Comparison of ENCODE assay signal across 13 mouse cellular contexts in the genomic region with DNA sequence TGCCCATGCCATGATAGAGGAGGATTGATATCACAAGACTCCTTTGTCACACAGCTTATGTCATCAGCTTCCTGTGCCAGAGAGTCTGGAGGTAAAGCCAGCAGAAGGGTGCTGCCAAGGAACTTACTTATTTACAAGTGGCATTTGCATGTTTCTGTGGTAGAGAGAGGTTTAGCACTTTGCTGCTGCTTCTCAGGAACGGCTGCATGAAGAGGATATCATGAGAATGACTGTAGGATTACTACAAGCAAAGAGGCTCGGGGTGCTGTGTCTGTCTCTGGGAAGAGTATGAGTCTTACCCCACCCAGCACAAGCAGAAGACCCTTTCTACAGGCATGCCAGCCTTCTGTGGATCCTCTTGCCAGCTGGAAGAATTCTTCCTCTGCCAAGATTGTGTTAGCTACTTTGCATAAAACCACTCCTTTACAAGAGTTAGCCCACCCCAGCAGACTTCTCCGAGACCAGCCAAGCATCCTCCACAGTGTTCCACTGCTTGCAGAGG.
DNase-seq lines count a peak whose midpoint lies in the region; ATAC-seq and TF ChIP-seq lines count a peak whose summit lies in the region.
"Had no signal": no experiment of that assay in that cellular context is flagged by ENCODE, and none has a peak within 500 bp of the region (broad histone marks: within the 10 kb centered on the region; RNA-seq: fewer than 3 reads in every experiment).

No protein-coding gene starts in this region.

- TF ChIP-seq CTCF in layer of hippocampus, adult 2 months (conservative IDR thresholded peaks at IDR 0.05) = no peak

- 71% methylated on average over 3 of the region's 3 CpGs for WGBS in heart, embryonic 12.5 days

- no peaks in the 10 kb centered on the region for H3K36me3 ChIP-seq in heart, embryonic 12.5 days
- H3K36me3 ChIP-seq: midbrain, embryonic 10.5 days; neural tube, embryonic 13.5 days had no signal

- H3K9me3 ChIP-seq in heart, embryonic 12.5 days (replicated peaks) = no peaks in the 10 kb centered on the region
- H3K9me3 ChIP-seq: midbrain, embryonic 10.5 days; neural tube, embryonic 13.5 days had no signal

- H3K4me2 ChIP-seq in heart, embryonic 12.5 days = no peak overlapping the region
- H3K4me2 ChIP-seq: neural tube, embryonic 13.5 days had no signal

- H3K27ac ChIP-seq in layer of hippocampus, adult 2 months = no peak overlapping the region
- H3K27ac ChIP-seq in heart, embryonic 12.5 days (ENCODE audit: poor library complexity, severe bottlenecking) = no peak overlapping the region
- H3K27ac ChIP-seq: midbrain, embryonic 10.5 days; neural tube, embryonic 13.5 days had no signal

- H3K4me1 ChIP-seq in heart, embryonic 12.5 days (replicated peaks) = peaks cover 32% of the 10 kb centered on the region

- DNase-seq in layer of hippocampus, adult 11-12 months (ENCODE audit: low spot score) = peak; percentile 37
- no peak for DNase-seq in layer of hippocampus, adult 9-10 months (ENCODE audit: low spot score)
- DNase-seq in brain, adult 2 months (ENCODE audit: low read depth, low spot score) = peak; percentile 79
- peak; percentile 42 to 76 for DNase-seq in layer of hippocampus, adult 2 months (ENCODE audit: low spot score in 2 of 2)
- peak; percentile 74 to 87 for DNase-seq in right cerebral cortex, postnatal 10 days (ENCODE audit: low spot score in 2 of 2)
- no peak for DNase-seq in embryo, embryonic 10 days (ENCODE audit: low spot score)
- no peak for DNase-seq in thymus, adult 18-20 months
- DNase-seq: liver, postnatal 0 days; spleen, adult 18-20 months; thymus, adult 2 months had no signal

- ATAC-seq in heart, embryonic 12.5 days (ENCODE audit: insufficient number of reproducible peaks, low FRiP score) = no peak
- ATAC-seq: liver, postnatal 0 days had no signal

- H3K4me3 ChIP-seq in layer of hippocampus, adult 2 months = no peak overlapping the region
- no peak overlapping the region for H3K4me3 ChIP-seq in heart, embryonic 12.5 days
- H3K4me3 ChIP-seq: midbrain, embryonic 10.5 days; neural tube, embryonic 13.5 days had no signal

- no peak overlapping the region for H3K9ac ChIP-seq in heart, embryonic 12.5 days
- H3K9ac ChIP-seq: liver, postnatal 0 days; neural tube, embryonic 13.5 days had no signal

- H3K27me3 ChIP-seq in heart, embryonic 12.5 days (replicated peaks) = no peaks in the 10 kb centered on the region
- H3K27me3 ChIP-seq: neural tube, embryonic 13.5 days had no signal

Comparison
In these comparisons a context has a peak if more than half of its experiments do, and no peak if none do; other contexts are left out.
1. DNase-seq: peak in layer of hippocampus, adult 11-12 months (single experiment), brain, adult 2 months (single experiment), layer of hippocampus, adult 2 months (2 of 2) and right cerebral cortex, postnatal 10 days (2 of 2); none in layer of hippocampus, adult 9-10 months (single experiment), embryo, embryonic 10 days (single experiment) and thymus, adult 18-20 months (0 of 2).